Mouse (Mus musculus) neural tube, embryonic 14.5 days (tissue): ENCODE measurements around the gene Ankrd44. TPM values are rescaled to one million over a fixed set of nuclear protein-coding genes. Genes with fewer than 3 reads are reported as not detected.
A peak's percentile ranks its signal among the peaks of the same experiment; 100 is the strongest.

ENCODE experiments used
- ATAC-seq: fragments of 200-750 bp; cut with Nextera tagmentation; 2 replicates; pipeline ENCODE4 v1.8.0; 2017; ENCODE audit warnings: low read depth, mild to moderate bottlenecking, moderate TSS enrichment, moderate library complexity
- H3K27ac ChIP-seq: fragments of 300-500 bp; sonication (generic); 2 replicates; pipeline ENCODE4 v1.5.1; 2014; ENCODE audit warnings: low read depth, mild to moderate bottlenecking, control low read depth, low read length, moderate library complexity, mixed read lengths
- H3K27me3 ChIP-seq: fragments of 300-500 bp; sonication (generic); 2 replicates; pipeline ENCODE4 v1.6.1; 2014; ENCODE audit warnings: low read length; ENCODE audit not compliant: control insufficient read depth, insufficient read depth
- H3K36me3 ChIP-seq: fragments of 300-500 bp; sonication (generic); 2 replicates; pipeline ENCODE4 v1.6.1; 2014; ENCODE audit warnings: low read length, mixed read lengths; ENCODE audit not compliant: control insufficient read depth, insufficient read depth
- H3K4me1 ChIP-seq: fragments of 300-500 bp; sonication (generic); 2 replicates; pipeline ENCODE4 v1.6.1; 2014; ENCODE audit warnings: low read length; ENCODE audit not compliant: control insufficient read depth, insufficient read depth
- H3K4me2 ChIP-seq: fragments of 300-500 bp; sonication (generic); 2 replicates; pipeline ENCODE4 v1.6.1; 2014; ENCODE audit warnings: mild to moderate bottlenecking, low read depth, low read length, control low read depth
- H3K4me3 ChIP-seq: fragments of 300-500 bp; sonication (generic); 2 replicates; pipeline ENCODE4 v1.5.1; 2014; ENCODE audit warnings: low read depth, low read length, control low read depth, mixed read lengths
- H3K9ac ChIP-seq: fragments of 300-500 bp; sonication (generic); replicated peaks from 2 replicates; pipeline ENCODE4 v1.6.1; 2014; ENCODE audit warnings: low read depth, mild to moderate bottlenecking, control low read depth, low read length, mixed read lengths
- H3K9me3 ChIP-seq: fragments of 300-500 bp; sonication (generic); 2 replicates; pipeline ENCODE4 v1.6.1; 2016; ENCODE audit warnings: low read length; ENCODE audit not compliant: control insufficient read depth
- WGBS: fragments of 180-500 bp; shearing (Covaris S2); extraction: QIAGEN DNeasy Blood & Tissue Kit; methylation state at CpG from one replicate; pipeline ENCODE4 v1.1.7; 2014; 5-methylcytosine and 5-hydroxymethylcytosine counted together
- polyA plus RNA-seq: library from polyadenylated mRNA; unstranded; fragments of >200 nt; fragmentation: Nextera tagmentation; extraction: Ambion mirVana; gene quantifications from 2 replicates; pipeline ENCODE4 v1.2.1, GENCODE M21; 2014

The Ankrd44 gene
- polyA plus RNA-seq, 1 experiment from 2014 or later = 41.0 TPM

DNA sequence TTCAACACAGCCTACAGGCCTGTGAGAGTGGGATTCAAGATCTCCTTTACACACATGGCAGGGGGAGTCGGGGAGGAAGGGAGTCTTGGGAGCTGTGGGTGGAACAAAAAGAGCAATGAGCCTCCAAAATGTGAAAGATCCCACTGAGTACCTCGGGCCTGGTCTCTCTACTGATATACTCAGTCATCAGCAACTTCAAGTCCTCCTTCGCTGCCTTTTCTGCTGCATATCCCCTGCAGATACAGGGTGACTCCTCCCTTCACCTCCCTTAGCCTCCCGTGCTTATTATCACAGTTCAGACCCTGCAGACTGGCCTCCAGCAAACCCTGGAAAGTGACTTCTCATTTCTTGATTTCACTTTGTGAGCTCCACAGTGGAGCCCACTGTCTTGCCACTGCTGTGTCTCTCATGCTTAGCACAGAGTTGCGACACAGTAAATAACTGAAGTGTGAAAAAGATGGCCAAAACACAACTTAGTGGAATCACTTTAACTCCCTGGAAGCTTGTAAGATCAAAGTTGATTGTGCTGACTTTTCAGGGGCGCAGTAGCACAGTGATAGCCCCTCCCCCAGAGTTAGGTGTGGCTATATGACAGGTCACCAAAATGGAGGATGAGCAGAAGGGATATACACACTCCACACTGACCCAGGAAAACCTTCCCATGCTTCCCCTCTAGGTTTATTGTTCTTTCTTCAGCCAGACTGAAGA is 100.3 kb downstream of the Ankrd44 start:
- no peak overlapping the region for H3K27ac ChIP-seq
- no peaks in the 10 kb centered on the region for H3K36me3 ChIP-seq
- H3K9ac ChIP-seq = no peak overlapping the region
- no peaks in the 10 kb centered on the region for H3K27me3 ChIP-seq
- no peak overlapping the region for H3K4me3 ChIP-seq
- no peaks in the 10 kb centered on the region for H3K9me3 ChIP-seq
- WGBS = 76% methylated on average over 6 of the region's 6 CpGs
- H3K4me1 ChIP-seq = no peaks in the 10 kb centered on the region
- no peak for ATAC-seq
- no peak overlapping the region for H3K4me2 ChIP-seq

DNA sequence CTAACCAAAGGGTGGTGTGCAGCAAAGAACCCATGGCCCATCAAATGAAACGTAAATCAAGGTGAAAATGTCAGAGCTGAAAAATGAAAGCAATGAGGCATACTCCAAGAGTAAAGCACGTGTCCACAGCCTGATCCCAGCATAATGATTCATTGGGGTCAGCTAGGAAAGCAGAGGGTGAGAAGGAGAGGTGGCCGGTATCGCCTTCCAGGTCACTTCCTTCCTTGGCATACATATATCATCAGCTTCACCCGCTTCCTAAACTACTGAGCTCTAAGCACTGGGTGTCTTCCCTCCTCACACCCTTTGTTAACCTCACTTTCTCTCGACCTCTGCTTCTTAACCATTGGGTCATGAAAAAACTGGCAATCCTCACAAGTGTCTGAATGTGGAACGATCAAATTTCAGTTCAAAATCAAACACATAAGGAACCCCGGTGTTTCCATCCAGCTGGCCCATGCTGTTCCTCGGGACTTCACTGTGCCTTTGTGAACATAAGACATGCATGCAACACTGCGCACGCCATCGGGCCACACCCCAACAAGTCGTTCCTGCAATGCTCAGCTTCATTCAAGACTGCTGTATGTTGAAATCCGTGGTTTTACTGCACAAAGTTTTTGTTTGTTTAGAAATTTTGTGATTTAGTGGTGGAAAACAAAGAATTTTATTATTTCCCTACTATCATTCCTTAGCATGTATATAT is 101.9 kb downstream of the Ankrd44 start:
- no peak overlapping the region for H3K4me3 ChIP-seq
- H3K27me3 ChIP-seq = no peaks in the 10 kb centered on the region
- WGBS = 54% methylated on average over 14 of the region's 14 CpGs
- H3K27ac ChIP-seq = no peak overlapping the region
- ATAC-seq = no peak
- H3K36me3 ChIP-seq = no peaks in the 10 kb centered on the region
- no peak overlapping the region for H3K4me2 ChIP-seq
- H3K9ac ChIP-seq = no peak overlapping the region
- H3K9me3 ChIP-seq = no peaks in the 10 kb centered on the region
- no peaks in the 10 kb centered on the region for H3K4me1 ChIP-seq

DNA sequence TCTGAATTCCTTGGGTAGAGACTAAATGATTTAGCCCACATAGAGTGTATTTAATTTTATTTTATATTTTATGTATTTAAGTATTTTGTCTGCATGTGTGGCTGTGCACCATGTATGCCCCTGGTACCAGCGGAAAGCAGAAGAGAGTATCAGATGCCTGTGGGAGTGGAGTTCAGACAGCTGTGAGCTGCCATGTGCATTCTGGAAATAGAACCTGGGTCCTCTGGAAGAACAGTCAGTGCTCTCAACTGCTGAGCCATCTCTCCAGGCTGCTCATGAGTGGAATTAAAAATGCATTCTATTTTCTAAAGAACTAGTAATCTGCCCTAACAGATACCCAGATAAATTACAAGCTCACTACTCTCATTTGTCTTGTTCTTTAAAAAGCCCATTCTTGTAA is 104.4 kb downstream of the Ankrd44 start:
- no peak overlapping the region for H3K4me2 ChIP-seq
- H3K27me3 ChIP-seq = no peaks in the 10 kb centered on the region
- no peak for ATAC-seq
- no peaks in the 10 kb centered on the region for H3K4me1 ChIP-seq
- no peak overlapping the region for H3K4me3 ChIP-seq
- no peaks in the 10 kb centered on the region for H3K9me3 ChIP-seq
- H3K36me3 ChIP-seq = no peaks in the 10 kb centered on the region
- 91% methylated on average over 1 of the region's 1 CpGs for WGBS
- no peak overlapping the region for H3K27ac ChIP-seq
- H3K9ac ChIP-seq = no peak overlapping the region

DNA sequence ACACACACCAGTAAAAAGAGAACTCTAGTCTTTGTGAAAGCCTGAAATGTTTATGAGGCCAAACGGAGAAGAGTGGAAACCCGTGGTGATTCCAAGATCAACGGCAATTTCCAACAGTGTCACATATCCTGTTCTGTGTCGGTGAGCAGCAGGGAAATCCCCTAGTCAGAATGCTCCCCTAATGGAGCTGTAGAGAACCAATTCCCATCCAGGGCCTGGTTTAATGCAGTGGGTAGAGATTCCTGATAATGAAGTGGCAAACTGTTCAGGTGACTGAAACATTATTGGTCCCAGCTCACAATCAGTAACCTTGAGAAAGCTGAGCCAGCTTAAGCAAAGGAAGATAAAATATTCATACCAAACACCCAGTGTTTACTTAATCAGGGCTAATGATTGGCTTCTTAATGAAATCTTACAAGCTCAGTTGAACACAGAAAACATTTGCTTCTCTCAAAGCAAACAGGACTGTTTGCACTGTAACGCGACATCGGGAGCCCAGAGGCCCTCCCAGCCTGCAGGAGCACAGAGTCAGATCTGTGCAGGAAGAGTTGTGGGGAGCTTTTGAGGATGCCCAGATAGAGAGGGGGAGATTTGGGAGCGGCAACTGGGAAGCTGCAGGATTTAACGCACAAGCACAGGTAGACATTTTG is 110.9 kb downstream of the Ankrd44 start:
- no peak overlapping the region for H3K4me3 ChIP-seq
- no peak overlapping the region for H3K4me2 ChIP-seq
- no peak overlapping the region for H3K9ac ChIP-seq
- peak overlapping the region; percentile 55; the same call in 1 of the 2 replicates for H3K27ac ChIP-seq
- H3K9me3 ChIP-seq = no peaks in the 10 kb centered on the region
- peaks cover 5% of the 10 kb centered on the region; the same call in 1 of the 2 replicates for H3K4me1 ChIP-seq
- H3K27me3 ChIP-seq = no peaks in the 10 kb centered on the region
- peak; percentile 56; the same call in 1 of the 2 replicates for ATAC-seq
- no peaks in the 10 kb centered on the region for H3K36me3 ChIP-seq
- WGBS = 65% methylated on average over 9 of the region's 9 CpGs

DNA sequence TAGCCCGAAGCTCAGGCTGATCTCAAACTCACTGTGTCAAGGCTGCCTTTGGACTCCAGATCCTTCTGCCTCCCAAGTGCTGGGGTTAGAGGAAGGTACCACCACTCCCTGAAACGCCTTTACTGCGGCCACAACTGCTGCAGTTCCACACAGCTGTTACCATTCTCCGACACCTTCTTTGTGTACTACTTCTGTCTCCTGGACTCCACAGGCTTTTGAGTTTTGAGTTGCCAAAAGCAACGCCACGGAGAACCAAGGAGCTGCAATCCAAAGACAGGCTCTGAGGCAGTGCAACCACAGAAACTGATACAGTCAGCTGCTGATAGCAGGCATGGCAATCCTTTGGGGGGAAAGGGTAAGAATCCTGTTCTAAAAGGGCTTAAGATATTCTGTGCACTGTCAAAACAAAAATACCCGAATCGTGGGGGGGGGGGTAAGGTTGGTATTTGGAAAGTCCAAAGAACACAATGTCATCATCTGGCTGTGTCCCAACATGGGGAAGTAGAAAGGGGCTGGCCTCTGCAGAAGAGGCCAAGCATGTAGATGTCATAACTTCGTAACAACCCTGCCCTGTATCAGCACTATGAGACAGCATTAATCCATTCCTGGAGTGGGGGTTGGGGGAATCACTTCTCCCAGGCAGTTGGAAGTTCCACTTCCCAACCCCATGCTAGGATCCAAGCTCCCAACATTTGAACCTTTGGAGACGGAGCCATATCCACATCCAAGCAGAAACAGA is 116.2 kb downstream of the Ankrd44 start:
- WGBS = 86% methylated on average over 10 of the region's 10 CpGs
- H3K9me3 ChIP-seq = no peaks in the 10 kb centered on the region
- H3K27ac ChIP-seq = no peak overlapping the region
- no peak overlapping the region for H3K9ac ChIP-seq
- peaks cover 2% of the 10 kb centered on the region; the same call in 1 of the 2 replicates for H3K4me1 ChIP-seq
- no peak overlapping the region for H3K4me3 ChIP-seq
- H3K36me3 ChIP-seq = no peaks in the 10 kb centered on the region
- H3K4me2 ChIP-seq = no peak overlapping the region
- no peaks in the 10 kb centered on the region for H3K27me3 ChIP-seq
- no peak for ATAC-seq

DNA sequence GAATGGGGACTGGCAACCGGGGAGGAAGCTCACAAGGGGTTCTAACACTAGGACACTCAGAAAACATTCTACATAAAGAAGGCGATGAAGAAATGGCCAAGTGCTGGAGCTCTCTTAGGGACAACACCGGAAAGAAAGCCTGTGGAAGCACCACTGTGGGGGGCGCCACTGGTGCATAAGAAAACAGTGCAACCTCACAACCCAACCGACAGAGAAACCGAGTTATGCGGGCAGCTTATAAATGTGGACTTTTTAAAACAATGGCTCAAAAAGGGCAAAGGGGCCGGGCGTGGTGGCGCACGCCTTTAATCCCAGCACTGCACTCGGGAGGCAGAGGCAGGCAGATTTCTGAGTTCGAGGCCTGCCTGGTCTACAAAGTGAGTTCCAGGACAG is 117.1 kb downstream of the Ankrd44 start:
- WGBS = 97% methylated on average over 13 of the region's 13 CpGs
- no peaks in the 10 kb centered on the region for H3K4me1 ChIP-seq
- no peak overlapping the region for H3K27ac ChIP-seq
- no peaks in the 10 kb centered on the region for H3K27me3 ChIP-seq
- H3K9me3 ChIP-seq = no peaks in the 10 kb centered on the region
- no peak overlapping the region for H3K4me2 ChIP-seq
- no peak for ATAC-seq
- no peak overlapping the region for H3K4me3 ChIP-seq
- no peak overlapping the region for H3K9ac ChIP-seq
- H3K36me3 ChIP-seq = no peaks in the 10 kb centered on the region

DNA sequence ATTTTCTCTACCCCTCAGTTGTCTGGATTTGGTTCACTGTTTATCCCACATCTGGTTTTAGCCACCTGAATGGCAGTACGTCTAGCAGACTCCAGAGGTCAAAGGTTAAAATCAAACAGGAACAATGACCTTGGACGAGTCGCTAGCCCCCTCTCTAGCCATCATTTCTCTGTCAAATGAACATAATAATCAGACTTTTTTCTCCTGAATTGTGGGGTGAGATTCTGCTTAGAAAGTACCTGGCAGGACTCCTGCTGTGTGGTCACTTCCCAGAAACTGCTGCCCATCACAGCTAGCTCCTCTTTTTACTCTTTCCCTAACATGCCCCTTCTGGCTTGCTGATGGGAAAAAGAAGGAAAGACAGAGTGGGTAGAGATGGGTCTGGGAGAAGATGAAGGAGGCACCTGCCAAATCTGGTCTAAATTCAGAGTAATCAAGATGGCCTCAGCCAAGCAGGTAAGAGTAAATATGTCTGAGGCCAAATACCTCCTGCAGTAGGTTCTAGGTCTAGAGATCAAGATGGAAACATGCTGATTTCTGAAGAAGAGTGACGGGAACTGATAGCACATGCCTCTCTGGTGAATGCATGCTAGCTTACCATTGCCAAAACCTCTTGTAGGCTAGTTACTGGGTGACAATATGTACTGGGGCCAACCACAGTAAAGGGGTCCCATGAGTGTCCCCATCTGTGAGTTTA is 117.6 kb downstream of the Ankrd44 start:
- Histone ChIP-seq H3K4me3 (no peak overlapping the region), H3K4me2 (no peak overlapping the region), H3K4me1 (no peaks in the 10 kb centered on the region), H3K27me3 (no peaks in the 10 kb centered on the region), H3K9ac (no peak overlapping the region), H3K27ac (no peak overlapping the region), H3K36me3 (no peaks in the 10 kb centered on the region), H3K9me3 (no peaks in the 10 kb centered on the region)
- ATAC-seq = no peak
- 74% methylated on average over 4 of the region's 4 CpGs for WGBS

DNA sequence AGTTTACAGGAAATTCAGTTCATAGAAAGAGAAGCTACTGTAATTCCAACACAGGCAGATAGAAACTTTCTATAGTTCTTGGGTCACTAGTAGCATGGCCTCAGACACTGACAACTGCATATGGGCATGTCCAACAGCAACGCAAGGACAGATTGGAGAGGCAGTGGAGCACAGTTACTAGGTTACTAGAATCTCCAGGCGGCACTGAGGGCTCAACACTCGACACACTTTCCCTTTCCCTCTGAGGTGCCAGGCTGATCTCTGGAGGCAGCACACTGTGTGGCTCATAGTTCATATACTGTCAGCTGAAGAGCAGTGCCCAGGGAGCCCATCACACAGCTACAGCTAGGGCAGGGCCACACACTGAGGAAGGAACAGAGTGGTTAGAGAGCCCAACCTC is 118.4 kb downstream of the Ankrd44 start:
- Histone ChIP-seq H3K9me3 (no peaks in the 10 kb centered on the region), H3K9ac (no peak overlapping the region), H3K27me3 (no peaks in the 10 kb centered on the region), H3K4me1 (no peaks in the 10 kb centered on the region; the same call in 1 of the 2 replicates), H3K4me3 (no peak overlapping the region), H3K4me2 (no peak overlapping the region), H3K36me3 (no peaks in the 10 kb centered on the region), H3K27ac (no peak overlapping the region)
- ATAC-seq = no peak
- WGBS = 95% methylated on average over 3 of the region's 3 CpGs
